Mouse (Mus musculus) embryonic facial prominence, embryonic 13.5 days (tissue): ENCODE measurements around the gene Bend4. TPM values are rescaled to one million over a fixed set of nuclear protein-coding genes. Genes with fewer than 3 reads are reported as not detected.
A peak's percentile ranks its signal among the peaks of the same experiment; 100 is the strongest.

ENCODE experiments used
- ATAC-seq: fragments of 200-750 bp; cut with Nextera tagmentation; 2 replicates; pipeline ENCODE4 v1.8.0; 2017; ENCODE audit warnings: low read depth; ENCODE audit not compliant: insufficient number of reproducible peaks, insufficient read depth, low FRiP score, low TSS enrichment
- H3K27ac ChIP-seq: fragments of 300-500 bp; sonication (generic); 2 replicates; pipeline ENCODE4 v1.5.1; 2015; ENCODE audit warnings: moderate library complexity, mild to moderate bottlenecking, inconsistent platforms
- H3K27me3 ChIP-seq: fragments of 300-500 bp; sonication (generic); 2 replicates; pipeline ENCODE4 v1.6.1; 2015; ENCODE audit warnings: mild to moderate bottlenecking, inconsistent platforms
- H3K36me3 ChIP-seq: fragments of 300-500 bp; sonication (generic); 2 replicates; pipeline ENCODE4 v1.6.1; 2015; ENCODE audit warnings: mild to moderate bottlenecking, inconsistent platforms
- H3K4me1 ChIP-seq: fragments of 300-500 bp; sonication (generic); 2 replicates; pipeline ENCODE4 v1.6.1; 2015; ENCODE audit warnings: inconsistent platforms
- H3K4me2 ChIP-seq: fragments of 300-500 bp; sonication (generic); 2 replicates; pipeline ENCODE4 v1.6.1; 2015; ENCODE audit warnings: moderate library complexity, mild to moderate bottlenecking, inconsistent platforms
- H3K4me3 ChIP-seq: fragments of 300-500 bp; sonication (generic); 2 replicates; pipeline ENCODE4 v1.5.1; 2015; ENCODE audit warnings: mild to moderate bottlenecking, inconsistent platforms
- H3K9ac ChIP-seq: fragments of 300-500 bp; sonication (generic); 2 replicates; pipeline ENCODE4 v1.6.1; 2015; ENCODE audit warnings: mild to moderate bottlenecking, inconsistent platforms
- H3K9me3 ChIP-seq: fragments of 300-500 bp; sonication (generic); 2 replicates; pipeline ENCODE4 v1.6.1; 2016; ENCODE audit warnings: inconsistent platforms
- WGBS: fragments of 180-500 bp; shearing (Covaris S2); methylation state at CpG from one replicate; pipeline ENCODE4 v1.1.7; 2015; ENCODE audit warnings: mixed read lengths; 5-methylcytosine and 5-hydroxymethylcytosine counted together
- polyA plus RNA-seq: library from polyadenylated mRNA; unstranded; fragments of >200 nt; fragmentation: Nextera tagmentation; extraction: Ambion mirVana; gene quantifications from 2 replicates; pipeline ENCODE4 v1.2.1, GENCODE M21; 2015

The Bend4 gene
- polyA plus RNA-seq = 3.0 and 3.3 TPM in 2 replicates

DNA sequence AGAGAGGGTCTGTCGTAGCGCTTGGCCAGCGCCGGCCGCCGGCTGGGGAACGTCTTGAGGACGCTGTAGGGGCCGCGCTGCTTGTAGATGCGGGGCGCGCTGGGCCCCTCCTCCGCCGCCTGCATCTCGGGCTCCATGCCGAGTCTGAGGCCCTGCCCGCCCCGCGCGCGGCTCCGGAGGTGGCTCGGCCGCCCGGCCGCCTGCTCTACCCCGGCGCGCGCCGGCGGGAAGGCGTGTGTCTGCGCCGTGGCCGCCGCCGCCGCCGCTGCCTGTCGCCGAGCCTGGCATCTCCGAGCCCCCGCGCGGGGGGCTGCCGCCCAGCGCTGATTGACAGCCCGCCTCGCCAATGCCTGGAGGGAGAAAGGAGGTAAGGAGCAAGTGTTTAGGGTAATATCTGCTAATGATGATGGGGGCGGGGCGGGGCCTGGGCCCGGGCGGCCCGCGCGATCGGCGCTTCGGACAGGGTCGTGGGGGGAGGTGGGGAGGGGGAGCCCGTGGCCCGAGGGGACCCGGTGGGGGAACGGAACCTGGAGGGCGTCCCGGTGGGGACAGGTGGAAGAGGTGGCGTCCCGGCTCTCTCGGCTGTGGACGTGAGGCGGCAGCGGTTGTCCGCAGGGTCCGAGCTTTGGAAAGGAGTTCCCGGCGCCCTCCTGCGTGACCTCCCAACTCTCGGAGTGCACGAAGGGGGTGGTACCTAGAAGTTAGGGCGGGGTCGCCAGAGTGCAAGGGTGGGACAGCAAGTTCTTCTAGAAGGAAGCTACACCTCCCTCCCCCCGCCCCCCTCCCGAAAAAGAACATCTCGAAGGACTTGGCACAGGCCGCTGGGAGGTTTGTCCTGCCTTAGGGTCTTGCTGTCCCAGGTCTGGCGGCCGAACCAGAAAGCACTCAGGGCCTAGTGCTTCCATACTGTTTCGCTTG lies at the start of gene Bend4:
Bend4 (minus strand) TSS at position 868 of the 918 bp plus-strand sequence.
- no peak within 1 kb of the TSS for H3K27ac ChIP-seq

DNA sequence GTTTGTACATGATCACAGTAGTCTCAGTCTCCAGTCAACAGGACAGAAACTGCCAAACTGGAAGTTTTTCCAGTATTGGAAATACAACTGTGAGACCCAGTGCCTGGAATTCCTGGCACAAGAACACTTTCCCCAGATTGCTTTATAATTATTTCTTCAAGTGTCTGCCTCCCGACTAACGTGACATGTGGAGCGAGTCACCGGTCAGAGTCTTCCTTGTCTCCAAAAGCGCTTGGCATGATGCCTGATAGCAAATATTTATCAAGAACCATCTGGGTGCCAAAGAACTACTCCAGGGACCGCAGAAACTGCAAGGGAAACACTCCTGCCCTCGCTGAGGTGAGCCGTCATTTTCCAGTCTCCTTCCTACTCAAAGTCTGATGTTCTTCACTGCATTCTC lies 45.6 kb upstream of the Bend4 start:
- Histone ChIP-seq H3K4me3 (no peak overlapping the region), H3K4me1 (peaks cover 3% of the 10 kb centered on the region), H3K9ac (no peak overlapping the region), H3K36me3 (no peaks in the 10 kb centered on the region), H3K27ac (no peak overlapping the region), H3K4me2 (no peak overlapping the region), H3K9me3 (no peaks in the 10 kb centered on the region), H3K27me3 (no peaks in the 10 kb centered on the region)
- 48% methylated on average over 8 of the region's 8 CpGs for WGBS
- ATAC-seq = no peak

More for the DNA sequence above, at the start of gene Bend4:
- Histone ChIP-seq H3K4me1 (peaks cover 9% of the 10 kb centered on the region), H3K36me3 (no peaks in the 10 kb centered on the region), H3K27me3 (peaks cover 25% of the 10 kb centered on the region), H3K4me3 (peak within 1 kb of the TSS; percentile 69), H3K9ac (peak within 1 kb of the TSS; percentile 75), H3K9me3 (no peaks in the 10 kb centered on the region), H3K4me2 (peak within 1 kb of the TSS; percentile 88)
- 1% methylated on average over 90 of the region's 90 CpGs for WGBS
- ATAC-seq = peak; percentile 71

DNA sequence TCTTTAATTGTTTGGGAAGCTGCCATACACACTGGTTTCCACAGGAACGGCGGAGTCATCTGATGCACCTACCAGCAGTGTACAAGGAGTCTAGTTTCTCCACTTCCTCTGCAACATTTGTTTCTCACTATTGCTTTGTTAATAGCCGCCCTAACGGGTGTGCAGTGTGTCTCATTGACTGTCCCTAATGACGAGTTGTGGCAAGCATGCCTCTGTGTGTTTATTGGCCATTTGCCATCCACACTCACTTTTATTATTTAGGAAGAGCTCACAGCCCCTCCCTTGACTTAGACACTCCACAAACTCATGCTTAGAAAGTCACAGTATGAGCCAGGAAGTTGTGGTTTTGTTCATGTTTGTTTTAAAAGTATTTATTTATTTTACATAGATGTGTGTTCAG lies 45.0 kb upstream of the Bend4 start:
- 56% methylated on average over 5 of the region's 5 CpGs for WGBS
- no peak overlapping the region for H3K27ac ChIP-seq

DNA sequence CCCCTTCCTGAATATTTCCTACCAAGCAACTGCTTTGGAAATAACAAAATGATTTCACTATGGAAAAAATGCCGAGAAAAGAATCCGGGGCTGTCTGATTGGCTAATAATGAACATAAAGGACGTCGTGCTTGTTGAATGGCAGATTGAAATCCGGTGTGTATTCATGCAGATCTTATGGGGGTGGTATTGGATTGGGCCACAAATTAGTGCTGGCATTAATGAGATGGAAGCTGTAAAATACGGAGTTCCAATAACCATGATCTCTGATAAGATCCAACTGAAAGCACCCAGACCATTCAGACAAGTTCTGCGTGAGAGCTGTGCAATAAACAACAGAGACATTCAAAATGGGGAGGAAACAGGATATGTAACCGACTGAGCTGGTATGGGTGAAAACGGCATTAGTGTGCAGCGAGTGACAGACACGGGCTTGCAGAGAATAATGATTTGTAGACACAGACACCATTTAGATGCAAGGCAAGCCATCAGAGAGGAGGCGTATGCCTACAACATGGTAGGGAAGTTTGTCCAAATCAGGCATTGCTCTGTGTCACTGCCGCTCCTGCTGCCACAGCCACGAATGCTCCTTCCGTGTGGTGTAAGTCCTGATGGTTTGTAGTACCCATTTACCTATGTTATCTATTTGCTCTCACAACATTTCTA lies 38.9 kb upstream of the Bend4 start:
- whole genome bisulfite sequencing = 75% methylated on average over 15 of the region's 15 CpGs
- no peak overlapping the region for H3K4me2 ChIP-seq
- no peak overlapping the region for H3K27ac ChIP-seq
- H3K9me3 ChIP-seq = no peaks in the 10 kb centered on the region
- H3K9ac ChIP-seq = no peak overlapping the region
- no peak overlapping the region for H3K4me3 ChIP-seq
- H3K27me3 ChIP-seq = no peaks in the 10 kb centered on the region
- no peaks in the 10 kb centered on the region for H3K36me3 ChIP-seq
- no peak for ATAC-seq
- no peaks in the 10 kb centered on the region for H3K4me1 ChIP-seq

More for the DNA sequence above, 45.0 kb upstream of the Bend4 start:
- Histone ChIP-seq H3K27me3 (no peaks in the 10 kb centered on the region), H3K4me2 (no peak overlapping the region), H3K36me3 (no peaks in the 10 kb centered on the region), H3K9ac (no peak overlapping the region), H3K9me3 (no peaks in the 10 kb centered on the region), H3K4me1 (peaks cover 3% of the 10 kb centered on the region), H3K4me3 (no peak overlapping the region)
- no peak for ATAC-seq

DNA sequence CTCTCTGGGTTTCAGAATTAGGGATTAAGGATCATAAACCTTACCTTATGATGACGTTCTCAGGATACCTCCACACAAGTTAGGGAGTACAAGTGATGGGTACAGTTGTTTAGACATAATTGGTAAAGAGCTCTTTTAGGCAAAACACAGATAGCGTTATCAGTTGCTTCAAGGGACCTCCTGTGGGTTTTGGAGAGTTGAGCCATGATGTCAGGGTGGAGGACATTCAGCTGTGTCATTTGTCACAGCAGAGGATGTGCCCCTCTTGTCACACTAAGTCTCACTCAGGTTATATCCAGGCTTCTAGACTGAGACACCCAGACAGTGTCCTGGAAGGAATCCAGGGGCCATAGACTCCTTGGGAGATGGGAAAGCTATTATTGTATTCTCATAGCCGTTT lies 36.8 kb upstream of the Bend4 start:
- WGBS = 78% methylated on average over 3 of the region's 3 CpGs
- H3K4me3 ChIP-seq = no peak overlapping the region
- H3K9ac ChIP-seq = no peak overlapping the region
- no peaks in the 10 kb centered on the region for H3K27me3 ChIP-seq
- H3K4me2 ChIP-seq = no peak overlapping the region
- no peak for ATAC-seq
- no peak overlapping the region for H3K27ac ChIP-seq
- H3K36me3 ChIP-seq = no peaks in the 10 kb centered on the region
- H3K9me3 ChIP-seq = no peaks in the 10 kb centered on the region
- H3K4me1 ChIP-seq = no peaks in the 10 kb centered on the region

DNA sequence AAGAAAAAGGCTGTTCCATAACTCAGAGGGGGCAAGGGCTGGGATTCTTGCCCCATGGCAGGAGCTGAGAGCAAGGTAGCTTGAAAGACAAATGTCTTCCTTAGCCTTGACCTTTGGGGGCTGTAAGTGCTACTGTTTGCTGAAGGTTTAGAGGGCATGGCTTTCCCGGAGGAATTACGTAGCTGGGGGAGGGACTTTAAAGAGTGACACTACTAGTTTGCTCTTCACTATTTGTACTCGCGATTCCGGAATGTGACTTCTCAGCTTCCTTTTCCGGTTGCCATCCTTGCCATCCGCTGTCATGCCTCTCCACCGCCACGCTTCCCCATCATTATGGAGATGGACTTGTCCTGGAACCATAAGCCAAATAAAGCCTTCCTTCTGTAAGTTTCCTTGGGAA lies 35.5 kb upstream of the Bend4 start:
- H3K27me3 ChIP-seq = no peaks in the 10 kb centered on the region
- H3K9me3 ChIP-seq = no peaks in the 10 kb centered on the region
- H3K4me3 ChIP-seq = no peak overlapping the region
- no peak overlapping the region for H3K4me2 ChIP-seq
- WGBS = 93% methylated on average over 9 of the region's 9 CpGs
- no peak overlapping the region for H3K27ac ChIP-seq
- ATAC-seq = no peak
- H3K9ac ChIP-seq = no peak overlapping the region
- no peaks in the 10 kb centered on the region for H3K36me3 ChIP-seq
- H3K4me1 ChIP-seq = no peaks in the 10 kb centered on the region

DNA sequence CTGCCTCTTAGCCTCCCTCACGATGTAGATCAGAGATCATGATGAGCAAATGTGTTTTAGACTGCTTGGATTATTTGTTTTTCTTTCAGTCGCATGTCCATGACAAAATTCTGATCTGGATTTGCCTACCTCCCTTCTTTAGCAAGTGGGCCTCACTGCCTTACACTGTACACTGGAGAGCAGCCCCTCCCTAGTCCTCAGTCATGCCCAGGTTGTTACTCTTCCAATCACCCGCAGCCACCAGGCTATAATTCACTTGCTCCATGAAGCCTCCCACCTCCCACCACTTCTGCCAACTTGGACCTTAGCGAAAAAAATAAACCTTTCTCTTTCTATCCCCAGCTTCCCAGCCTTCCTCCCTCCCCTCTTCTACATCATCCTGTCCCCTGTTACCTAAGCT lies 34.2 kb upstream of the Bend4 start:
- no peaks in the 10 kb centered on the region for H3K36me3 ChIP-seq
- no peak overlapping the region for H3K4me2 ChIP-seq
- no peak overlapping the region for H3K4me3 ChIP-seq
- no peaks in the 10 kb centered on the region for H3K9me3 ChIP-seq
- no peaks in the 10 kb centered on the region for H3K27me3 ChIP-seq
- 73% methylated on average over 4 of the region's 4 CpGs for WGBS
- no peaks in the 10 kb centered on the region for H3K4me1 ChIP-seq
- no peak overlapping the region for H3K27ac ChIP-seq
- ATAC-seq = no peak
- no peak overlapping the region for H3K9ac ChIP-seq

DNA sequence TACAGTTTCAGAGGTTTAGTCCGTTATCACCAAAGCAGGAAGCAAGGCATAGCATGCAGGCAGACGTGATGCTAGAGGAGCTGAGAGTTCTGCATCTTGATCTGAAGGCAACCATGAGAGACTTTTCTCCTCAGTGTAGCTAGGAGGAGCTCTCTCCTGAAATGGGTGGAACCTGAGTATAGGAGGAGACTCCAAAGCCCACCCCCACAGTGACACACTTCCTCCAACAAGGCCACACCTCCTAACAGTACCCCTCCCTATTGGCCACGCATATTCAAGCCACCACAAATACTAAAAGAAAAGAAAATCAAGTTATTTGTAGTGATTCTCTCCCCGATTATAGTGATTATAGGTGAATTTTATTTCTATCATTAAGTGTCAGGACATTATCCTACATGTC lies 28.7 kb upstream of the Bend4 start:
- Histone ChIP-seq H3K4me3 (no peak overlapping the region), H3K27me3 (no peaks in the 10 kb centered on the region), H3K36me3 (no peaks in the 10 kb centered on the region), H3K27ac (no peak overlapping the region), H3K4me2 (no peak overlapping the region), H3K4me1 (no peaks in the 10 kb centered on the region), H3K9me3 (no peaks in the 10 kb centered on the region), H3K9ac (no peak overlapping the region)
- WGBS = 83% methylated on average over 4 of the region's 4 CpGs
- ATAC-seq = no peak

DNA sequence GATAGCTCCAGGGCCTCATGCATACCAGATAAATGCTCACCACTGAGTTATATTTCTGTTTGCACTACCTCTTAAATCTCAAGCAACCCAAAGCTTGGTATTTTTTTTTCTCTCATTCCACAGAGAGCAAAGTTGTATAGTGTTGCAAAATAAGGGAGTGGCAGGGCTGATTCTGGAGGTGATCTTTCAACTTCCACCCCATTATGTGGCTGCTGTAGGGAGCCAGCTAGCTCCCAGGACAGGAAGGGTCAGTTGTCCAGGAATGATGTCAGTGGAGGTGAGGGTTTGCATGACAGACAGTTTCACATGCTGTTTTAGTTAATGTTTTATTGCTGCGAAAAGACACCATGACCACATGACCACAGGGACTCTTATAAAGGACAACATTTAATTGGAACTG lies 26.2 kb upstream of the Bend4 start:
- no peak overlapping the region for H3K9ac ChIP-seq
- 84% methylated on average over 1 of the region's 1 CpGs for WGBS

DNA sequence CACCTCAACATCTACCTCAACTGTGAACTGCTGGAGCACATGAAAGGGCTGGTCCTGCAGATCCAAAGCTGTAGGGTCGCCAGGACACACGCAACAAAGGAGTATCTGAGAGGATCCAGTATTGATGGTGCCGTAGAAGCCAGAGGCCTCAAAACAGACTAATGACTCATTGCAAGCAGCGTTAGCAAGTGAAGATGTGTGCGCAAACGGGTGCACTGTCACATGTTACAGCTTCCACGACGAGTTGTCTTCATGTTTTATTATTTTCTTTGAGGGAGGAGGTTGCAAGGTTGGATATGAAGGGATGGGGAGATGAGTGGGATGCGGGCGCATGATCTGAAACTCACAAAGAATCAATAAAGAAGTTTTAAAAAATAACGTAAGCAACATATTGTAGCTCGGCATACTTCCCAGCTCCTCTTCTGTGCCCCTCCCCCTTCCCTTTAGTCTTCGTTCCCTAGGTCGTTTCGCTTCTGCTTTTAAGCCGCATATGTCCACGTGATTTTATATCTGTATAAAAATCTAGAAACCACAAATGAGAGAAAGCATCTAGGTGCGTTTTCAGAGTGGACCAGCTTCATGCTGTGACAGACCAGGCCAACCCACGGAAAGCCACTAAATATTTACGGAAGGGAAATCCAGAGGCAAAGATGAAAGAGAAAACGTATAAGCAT lies 22.0 kb upstream of the Bend4 start:
- Histone ChIP-seq H3K9ac (no peak overlapping the region), H3K4me2 (no peak overlapping the region), H3K4me1 (0 out of 2 replicates have a peak, but pooled peaks cover 3% of the 10 kb centered on the region), H3K27ac (no peak overlapping the region), H3K36me3 (no peaks in the 10 kb centered on the region), H3K9me3 (no peaks in the 10 kb centered on the region), H3K27me3 (no peaks in the 10 kb centered on the region), H3K4me3 (no peak overlapping the region)
- 79% methylated on average over 21 of the region's 21 CpGs for WGBS
- ATAC-seq = no peak

More for the DNA sequence above, 26.2 kb upstream of the Bend4 start:
- H3K27me3 ChIP-seq = no peaks in the 10 kb centered on the region
- H3K36me3 ChIP-seq = no peaks in the 10 kb centered on the region
- no peaks in the 10 kb centered on the region for H3K4me1 ChIP-seq
- H3K27ac ChIP-seq = no peak overlapping the region
- no peaks in the 10 kb centered on the region for H3K9me3 ChIP-seq
- no peak overlapping the region for H3K4me3 ChIP-seq
- no peak for ATAC-seq
- no peak overlapping the region for H3K4me2 ChIP-seq

DNA sequence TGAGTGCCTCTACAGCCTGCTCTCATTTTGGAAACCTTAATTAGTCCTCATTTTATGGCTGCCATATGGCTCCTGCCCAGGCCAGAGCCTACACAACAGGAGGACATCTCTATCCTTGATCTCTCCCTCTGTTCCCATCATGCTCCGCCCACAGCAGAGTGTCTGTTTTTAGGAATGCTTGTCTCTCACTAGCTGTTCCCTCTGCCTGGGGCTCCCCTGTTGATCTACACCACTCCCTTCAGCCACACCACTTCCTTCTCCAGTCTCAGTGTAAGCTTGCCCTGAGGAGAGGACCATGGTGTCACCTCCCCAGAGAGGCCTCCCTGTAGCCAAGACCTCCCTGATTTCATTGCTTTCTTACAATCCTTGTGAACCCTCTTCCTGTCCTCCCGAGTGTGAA lies 18.4 kb upstream of the Bend4 start:
- no peak overlapping the region for H3K9ac ChIP-seq
- no peak overlapping the region for H3K27ac ChIP-seq
- no peaks in the 10 kb centered on the region for H3K36me3 ChIP-seq
- no peak for ATAC-seq
- peaks cover 7% of the 10 kb centered on the region; the same call in 1 of the 2 replicates for H3K4me1 ChIP-seq
- WGBS = 53% methylated on average over 2 of the region's 2 CpGs
- no peak overlapping the region for H3K4me2 ChIP-seq
- no peaks in the 10 kb centered on the region; the same call in 1 of the 2 replicates for H3K27me3 ChIP-seq
- no peaks in the 10 kb centered on the region for H3K9me3 ChIP-seq
- no peak overlapping the region for H3K4me3 ChIP-seq
